Mouse (Mus musculus) lung, postnatal 25 days (tissue): Measurements from ENCODE around the gene Pfkfb4.

Experiments
- DNase-seq: peaks from one replicate; pipeline ENCODE4 v3.0.0; 2022; ENCODE audit warnings: low spot score

Pfkfb4 gene

DNA sequence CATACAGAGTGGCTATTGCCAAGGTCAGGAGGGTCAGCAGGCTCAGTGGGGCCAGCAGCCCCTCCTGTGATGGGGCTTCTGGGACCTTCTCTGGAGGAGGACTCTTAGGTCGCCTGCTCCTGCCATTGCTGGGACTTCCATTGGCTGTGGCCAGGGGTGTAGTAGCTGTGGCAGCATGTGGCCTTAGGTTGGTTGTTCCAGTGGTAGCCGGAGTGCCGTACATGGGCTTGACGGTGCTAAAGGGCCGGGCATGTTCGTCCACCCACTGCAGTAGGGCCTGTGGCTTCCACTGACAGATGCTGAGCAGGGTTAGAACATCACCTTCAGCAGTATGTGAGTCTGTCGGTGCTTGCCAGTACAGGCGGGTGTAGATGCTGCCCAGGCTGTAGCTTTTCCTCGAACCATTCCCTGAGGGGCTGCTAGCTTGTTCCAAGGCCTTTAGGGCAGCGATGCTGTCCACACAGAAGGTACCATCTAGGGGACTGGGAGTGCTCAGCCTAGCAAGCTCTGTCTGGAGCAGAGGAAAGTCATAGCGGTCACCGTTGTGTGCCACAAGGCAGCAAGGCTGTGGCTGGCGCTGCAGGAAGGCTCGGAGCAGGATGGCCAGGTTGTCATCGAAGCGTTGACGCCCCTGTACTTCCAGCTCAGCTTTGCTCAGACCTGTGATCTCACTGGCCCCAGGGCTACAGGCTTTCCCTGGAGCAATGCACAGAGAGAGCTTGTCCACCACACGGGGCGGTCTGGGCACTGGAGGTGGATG lies 66.6 kb downstream of the Pfkfb4 start:
- DNase-seq, result no peak

- DNase-seq, result peak; percentile 94
These were observed 67.7 kb downstream of the Pfkfb4 start, which contains the start of gene Trex1 for GRCm38 (mm10) chr9:109059136-109059903. Trex1 (minus strand) TSS chr9:109059734.

- DNase-seq, result no peak
These were observed 68.8 kb downstream of the Pfkfb4 start for GRCm38 (mm10) chr9:109060184-109060897.

GRCm38 (mm10) chr9:109060898-109061295 lies 69.3 kb downstream of the Pfkfb4 start:
- DNase-seq, result no peak

DNA sequence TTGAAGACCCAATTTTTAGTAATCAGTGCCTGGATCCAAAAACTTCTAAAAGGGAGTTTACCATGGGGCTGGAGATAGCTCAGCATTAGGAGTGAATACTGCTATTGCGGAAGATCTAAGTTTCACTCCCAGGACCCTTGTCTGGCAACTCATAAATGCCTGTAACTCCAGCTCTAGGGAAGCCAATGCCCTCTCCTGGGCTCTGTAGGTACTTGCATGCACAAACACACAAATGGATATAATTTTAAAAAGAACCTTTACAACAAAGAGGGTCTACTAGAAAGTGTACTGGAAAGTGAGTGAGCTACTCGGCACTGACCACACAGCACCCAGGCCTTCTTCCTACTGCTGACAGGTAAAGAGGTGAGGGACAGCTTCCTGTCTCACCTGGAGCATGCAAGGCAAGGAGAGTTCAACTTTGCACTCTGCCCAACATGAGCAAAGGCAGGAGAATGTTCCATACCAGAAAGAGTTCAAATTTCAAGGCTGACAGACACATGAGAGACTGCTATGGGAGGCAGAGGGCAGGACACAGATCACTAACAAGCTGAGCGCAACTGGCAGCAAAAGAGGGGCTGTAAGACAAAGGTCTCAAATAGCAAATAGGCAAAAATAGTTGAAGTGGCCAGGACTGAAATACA lies 76.6 kb downstream of the Pfkfb4 start:
- no peak for DNase-seq

GRCm38 (mm10) chr9:109073661-109074573 lies 82.3 kb downstream of the Pfkfb4 start, which contains the start of gene Atrip:
Atrip (minus strand) TSS chr9:109074124.
- DNase-seq, result peak; percentile 91

- DNase-seq, result no peak
These were observed 88.9 kb downstream of the Pfkfb4 start for GRCm38 (mm10) chr9:109080516-109080915.

DNA sequence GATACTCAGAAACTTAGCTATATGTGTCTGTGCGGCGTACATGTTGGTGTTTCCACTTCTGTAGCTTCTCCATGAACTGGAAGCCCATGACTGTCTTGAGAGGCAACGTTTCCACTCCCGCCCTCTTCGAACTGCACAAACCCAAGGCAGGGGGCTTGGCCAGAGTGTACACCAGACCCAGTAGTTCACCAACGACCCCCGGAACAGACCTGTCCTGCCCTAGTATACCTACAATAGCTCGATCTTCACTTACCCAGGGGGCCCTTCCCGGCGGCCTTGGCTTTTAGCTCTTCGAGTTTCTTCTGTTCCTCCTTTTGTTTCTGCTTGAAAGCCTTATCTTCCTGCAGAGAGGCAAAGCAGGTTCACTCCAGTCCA lies 90.2 kb downstream of the Pfkfb4 start:
- DNase-seq, result no peak
